Mouse (Mus musculus) embryo, embryonic 10.5 days (tissue): ENCODE measurements around the gene Flvcr2.

Experiments used
- DNase-seq: peaks from one replicate; pipeline ENCODE4 v3.0.0-alpha.2; 2015; ENCODE audit warnings: low spot score

Gene Flvcr2

GRCm38 (mm10) chr12:85859511-85860189 lies 113.3 kb downstream of the Flvcr2 start:
- DNase-seq: no peak

- DNase-seq: no peak
Measured at GRCm38 (mm10) chr12:85862514-85862913, 116.2 kb downstream of the Flvcr2 start.
